ENCODE assay signal across 31 mouse cellular contexts in the genomic region with DNA sequence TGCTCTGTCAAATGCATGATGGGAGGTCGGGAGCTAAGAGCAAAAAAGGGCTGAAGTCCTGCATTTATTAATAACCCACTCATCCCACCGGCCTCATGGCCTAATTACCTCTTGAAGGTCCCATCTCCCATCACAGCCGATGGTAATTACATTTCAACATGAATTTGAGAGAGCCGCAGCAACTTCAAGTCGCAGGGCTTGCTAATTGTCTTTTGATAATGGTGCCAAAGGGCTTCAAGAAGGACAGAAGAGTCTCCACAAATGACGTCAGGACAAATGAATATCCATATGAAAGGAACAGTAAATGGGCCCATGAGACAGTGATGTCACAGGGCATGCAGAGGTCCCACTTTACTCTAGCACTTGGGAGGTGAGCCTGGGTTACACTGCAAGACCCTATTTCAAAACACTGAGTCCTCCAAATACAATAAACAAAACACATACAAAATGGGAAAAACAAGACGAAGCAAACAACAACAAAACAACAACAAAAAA. TPM values are rescaled to one million over a fixed set of nuclear protein-coding genes. Genes with fewer than 3 reads are reported as not detected.
DNase-seq lines count a peak whose midpoint lies in the region; ATAC-seq and TF ChIP-seq lines count a peak whose summit lies in the region.
"Had no signal": no experiment of that assay in that cellular context is flagged by ENCODE, and none has a peak within 500 bp of the region (broad histone marks: within the 10 kb centered on the region; RNA-seq: fewer than 3 reads in every experiment).

No protein-coding gene starts in this region.

- no peaks in the 10 kb centered on the region for H3K36me3 ChIP-seq in limb, embryonic 11.5 days (ENCODE audit: control insufficient read depth, insufficient read depth, low read length)
- H3K36me3 ChIP-seq in limb, embryonic 10.5 days, result peaks cover 4% of the 10 kb centered on the region; the same call in 1 of the 2 replicates
- H3K36me3 ChIP-seq: embryonic facial prominence, embryonic 13.5 days; forebrain, embryonic 12.5 days; hindbrain, embryonic 12.5 days; hindbrain, embryonic 15.5 days; intestine, embryonic 15.5 days had no signal

- TF ChIP-seq CTCF in brain, embryonic 14.5 days (IDR thresholded peaks at IDR 0.05; ENCODE audit: borderline replicate concordance, extremely low read depth, insufficient read depth, insufficient read length), result no peak

- no peak for ATAC-seq in limb, embryonic 11.5 days (ENCODE audit: insufficient number of reproducible peaks, low FRiP score, low TSS enrichment, low read depth)
- ATAC-seq: CD4-positive, CD25-positive, alpha-beta regulatory T cell, adult 4 months; forebrain, postnatal 0 days; intestine, embryonic 15.5 days had no signal

- H3K9me3 ChIP-seq in limb, embryonic 11.5 days (ENCODE audit: control insufficient read depth, low read length), result no peaks in the 10 kb centered on the region
- no peaks in the 10 kb centered on the region for H3K9me3 ChIP-seq in limb, embryonic 10.5 days (replicated peaks)
- H3K9me3 ChIP-seq: embryonic facial prominence, embryonic 10.5 days; embryonic facial prominence, embryonic 13.5 days; forebrain, embryonic 12.5 days; hindbrain, embryonic 12.5 days; hindbrain, embryonic 15.5 days; intestine, embryonic 15.5 days had no signal

- no peak overlapping the region for H3K9ac ChIP-seq in limb, embryonic 11.5 days (ENCODE audit: low read length)
- H3K9ac ChIP-seq: embryonic facial prominence, embryonic 13.5 days; forebrain, embryonic 12.5 days; forebrain, postnatal 0 days; hindbrain, embryonic 12.5 days; hindbrain, embryonic 15.5 days; intestine, embryonic 15.5 days had no signal

- peak; percentile 55 for DNase-seq in heart, adult 11 months
- DNase-seq in heart, postnatal 4 days, result no peak
- DNase-seq in limb, embryonic 11.5 days (ENCODE audit: low spot score), result peak; percentile 7
- DNase-seq in limb, embryonic 10.5 days (ENCODE audit: low spot score), result no peak
- peak; percentile 68 for DNase-seq in ES-CJ7 (ENCODE audit: low read depth, low spot score)
- DNase-seq in brain, embryonic 14.5 days (ENCODE audit: low read depth), result peak; percentile 52
- no peak for DNase-seq in B cell, adult 2 months
- DNase-seq: adrenal gland, postnatal 10 days; adrenal gland, postnatal 36 days; cerebellum, adult 11 months; cerebellum, adult 2 months; cerebellum, adult 9-11 months; cerebellum, postnatal 36 days; embryo, embryonic 11 days; forebrain, postnatal 0 days; gastrocnemius, adult 2 months; gastrocnemius, postnatal 14 days; heart, adult 2 months; heart, postnatal 36 days; kidney, adult 11 months had no signal

- no peaks in the 10 kb centered on the region for H3K27me3 ChIP-seq in limb, embryonic 11.5 days (ENCODE audit: control insufficient read depth, insufficient read depth, low read length)
- no peaks in the 10 kb centered on the region for H3K27me3 ChIP-seq in limb, embryonic 10.5 days (ENCODE audit: low read depth, poor library complexity, severe bottlenecking)
- H3K27me3 ChIP-seq: embryonic facial prominence, embryonic 13.5 days; hindbrain, embryonic 12.5 days; hindbrain, embryonic 15.5 days; intestine, embryonic 15.5 days had no signal

- no peak overlapping the region for H3K27ac ChIP-seq in limb, embryonic 11.5 days (replicated peaks; ENCODE audit: low read depth, low read length)
- no peak overlapping the region for H3K27ac ChIP-seq in limb, embryonic 10.5 days
- H3K27ac ChIP-seq: embryonic facial prominence, embryonic 10.5 days; embryonic facial prominence, embryonic 13.5 days; forebrain, embryonic 12.5 days; gastrocnemius, adult 2 months; heart, adult 2 months; hindbrain, embryonic 12.5 days; hindbrain, embryonic 15.5 days; intestine, embryonic 15.5 days had no signal

- TF ChIP-seq POLR2A in brain, embryonic 14.5 days (IDR thresholded peaks at IDR 0.05; ENCODE audit: borderline replicate concordance, extremely low read depth, insufficient read depth, insufficient read length, poor library complexity, severe bottlenecking), result no peak

- 80% methylated on average over 7 of the region's 7 CpGs for WGBS in limb, embryonic 11.5 days
- WGBS in limb, embryonic 10.5 days, result 84% methylated on average over 7 of the region's 7 CpGs

- no peak overlapping the region for H3K4me3 ChIP-seq in limb, embryonic 11.5 days (ENCODE audit: low read depth, low read length)
- H3K4me3 ChIP-seq in limb, embryonic 10.5 days, result no peak overlapping the region
- H3K4me3 ChIP-seq: embryonic facial prominence, embryonic 10.5 days; embryonic facial prominence, embryonic 13.5 days; erythroblast, embryonic 14.5 days; forebrain, embryonic 12.5 days; gastrocnemius, adult 2 months; heart, adult 2 months; hindbrain, embryonic 12.5 days; hindbrain, embryonic 15.5 days; intestine, embryonic 15.5 days had no signal

- H3K4me2 ChIP-seq in limb, embryonic 11.5 days (ENCODE audit: low read depth, severe bottlenecking), result no peak overlapping the region
- H3K4me2 ChIP-seq: embryonic facial prominence, embryonic 13.5 days; forebrain, embryonic 12.5 days; heart, embryonic 11.5 days; hindbrain, embryonic 12.5 days; hindbrain, embryonic 15.5 days; intestine, embryonic 15.5 days had no signal

- H3K4me1 ChIP-seq in limb, embryonic 11.5 days (ENCODE audit: control insufficient read depth, insufficient read depth, low read length), result no peaks in the 10 kb centered on the region
- H3K4me1 ChIP-seq in limb, embryonic 10.5 days, result peaks cover 8% of the 10 kb centered on the region
- H3K4me1 ChIP-seq: intestine, embryonic 15.5 days had no signal

RNA-seq across cellular contexts. Expression of a gene that starts 3.1 kb away (rescaled TPM):
- total RNA-seq in heart, postnatal 4 days (2021), result under 1 TPM in 1 of 2 experiments, not detected in 1; 0.09 TPM
- 0.55 and 0.61 TPM in 2 replicates for polyA plus RNA-seq in limb, embryonic 11.5 days (2014; fragmentation: Nextera tagmentation; extraction: Ambion mirVana)
- polyA plus RNA-seq in limb, embryonic 10.5 days (2016; fragmentation: Nextera tagmentation; extraction: Ambion mirVana), result 0.14 and 0.51 TPM in 2 replicates
- polyA plus RNA-seq in brain, embryonic 14.5 days (2012; rRNA removed), result 2.6 and 3.3 TPM in 2 replicates
- polyA plus RNA-seq: C2C12; erythroblast, embryonic 14.5 days; heart, embryonic 11.5 days; heart, embryonic 14.5 days had no signal

Comparison
In these comparisons a context has a peak if more than half of its experiments do, and no peak if none do; other contexts are left out.
1. DNase-seq: peak in heart, adult 11 months (single experiment), limb, embryonic 11.5 days (single experiment), ES-CJ7 (single experiment) and brain, embryonic 14.5 days (single experiment); none in heart, postnatal 4 days (single experiment), limb, embryonic 10.5 days (single experiment) and B cell, adult 2 months (0 of 2).